Mouse (Mus musculus) midbrain, embryonic 11.5 days (tissue): ENCODE measurements around the gene Defb47. TPM values are rescaled to one million over a fixed set of nuclear protein-coding genes. Genes with fewer than 3 reads are reported as not detected.

Experiments
- ATAC-seq: fragments of 200-750 bp; cut with Nextera tagmentation; 2 replicates; pipeline ENCODE4 v1.8.0; 2017; ENCODE audit warnings: moderate TSS enrichment, moderate library complexity; ENCODE audit not compliant: low FRiP score
- DNase-seq: peaks from one replicate; pipeline ENCODE4 v3.0.0; 2015; ENCODE audit warnings: low spot score; ENCODE audit errors: missing footprints
- H3K27ac ChIP-seq: fragments of 300-500 bp; sonication (generic); 2 replicates; pipeline ENCODE4 v1.5.1; 2014; ENCODE audit warnings: low read depth, low read length
- H3K27me3 ChIP-seq: fragments of 300-500 bp; sonication (generic); 2 replicates; pipeline ENCODE4 v1.6.1; 2014; ENCODE audit warnings: mild to moderate bottlenecking, low read length, moderate library complexity, mixed read lengths; ENCODE audit not compliant: control insufficient read depth, insufficient read depth
- H3K36me3 ChIP-seq: fragments of 300-500 bp; sonication (generic); 2 replicates; pipeline ENCODE4 v1.6.1; 2014; ENCODE audit warnings: mild to moderate bottlenecking, low read length, moderate library complexity, mixed read lengths; ENCODE audit not compliant: control insufficient read depth, insufficient read depth
- H3K4me1 ChIP-seq: fragments of 300-500 bp; sonication (generic); 2 replicates; pipeline ENCODE4 v1.6.1; 2014; ENCODE audit warnings: low read length; ENCODE audit not compliant: control insufficient read depth, insufficient read depth
- H3K4me2 ChIP-seq: fragments of 300-500 bp; sonication (generic); 2 replicates; pipeline ENCODE4 v1.6.1; 2014; ENCODE audit warnings: mild to moderate bottlenecking, moderate library complexity
- H3K4me3 ChIP-seq: fragments of 300-500 bp; sonication (generic); 2 replicates; pipeline ENCODE4 v1.5.1; 2014; ENCODE audit warnings: low read depth, low read length
- H3K9ac ChIP-seq: fragments of 300-500 bp; sonication (generic); 2 replicates; pipeline ENCODE4 v1.6.1; 2014; ENCODE audit warnings: low read length
- H3K9me3 ChIP-seq: fragments of 300-500 bp; sonication (generic); 2 replicates; pipeline ENCODE4 v1.6.1; 2016; ENCODE audit warnings: low read length; ENCODE audit not compliant: control insufficient read depth
- WGBS: fragments of 180-500 bp; shearing (Covaris S2); extraction: QIAGEN DNeasy Blood & Tissue Kit; methylation state at CpG from one replicate; pipeline ENCODE4 v1.1.7; 2014; 5-methylcytosine and 5-hydroxymethylcytosine counted together
- polyA plus RNA-seq: library from polyadenylated mRNA; unstranded; fragments of >200 nt; fragmentation: Nextera tagmentation; extraction: Ambion mirVana; gene quantifications from 2 replicates; pipeline ENCODE4 v1.2.1, GENCODE M21; 2014

Gene Defb47
- polyA plus RNA-seq = not detected in 2 replicates

GRCm38 (mm10) chr14:62997777-62998176 is at the start of gene Defb47:
Gene Defb47, plus strand, starts transcription at chr14:62998077.
- Histone ChIP-seq H3K27me3 (no peaks in the 10 kb centered on the region), H3K4me3 (no peak within 1 kb of the TSS), H3K4me2 (no peak within 1 kb of the TSS), H3K36me3 (no peaks in the 10 kb centered on the region), H3K9ac (no peak within 1 kb of the TSS), H3K4me1 (no peaks in the 10 kb centered on the region), H3K27ac (no peak within 1 kb of the TSS), H3K9me3 (no peaks in the 10 kb centered on the region)
- ATAC-seq (no peak), DNase-seq (peak; percentile 26)
- 84% methylated on average over 8 of the region's 8 CpGs for WGBS

GRCm38 (mm10) chr14:62956091-62956490 is 41.8 kb upstream of the Defb47 start:
- H3K4me1 ChIP-seq = no peaks in the 10 kb centered on the region
- H3K36me3 ChIP-seq = peaks cover 4% of the 10 kb centered on the region
- DNase-seq (no peak), ATAC-seq (no peak)
- WGBS = 92% methylated on average over 9 of the region's 9 CpGs
- no peak overlapping the region for H3K27ac ChIP-seq
- no peaks in the 10 kb centered on the region for H3K9me3 ChIP-seq
- H3K27me3 ChIP-seq = no peaks in the 10 kb centered on the region
- H3K4me3 ChIP-seq = no peak overlapping the region
- H3K9ac ChIP-seq = no peak overlapping the region
- no peak overlapping the region for H3K4me2 ChIP-seq

- Histone ChIP-seq H3K9me3 (no peaks in the 10 kb centered on the region), H3K4me2 (no peak overlapping the region), H3K27ac (no peak overlapping the region), H3K4me1 (peaks cover 2% of the 10 kb centered on the region; the same call in 1 of the 2 replicates), H3K9ac (no peak overlapping the region), H3K36me3 (no peaks in the 10 kb centered on the region), H3K27me3 (no peaks in the 10 kb centered on the region), H3K4me3 (no peak overlapping the region)
- 87% methylated on average over 4 of the region's 4 CpGs for WGBS
- ATAC-seq (no peak), DNase-seq (peak; percentile 79)
Observed at GRCm38 (mm10) chr14:62963632-62964031, 34.2 kb upstream of the Defb47 start.

GRCm38 (mm10) chr14:62965342-62965741 is 32.5 kb upstream of the Defb47 start:
- WGBS = 89% methylated on average over 5 of the region's 5 CpGs
- Histone ChIP-seq H3K9me3 (no peaks in the 10 kb centered on the region), H3K4me3 (no peak overlapping the region), H3K9ac (no peak overlapping the region), H3K36me3 (no peaks in the 10 kb centered on the region), H3K27me3 (no peaks in the 10 kb centered on the region), H3K4me1 (peaks cover 2% of the 10 kb centered on the region; the same call in 1 of the 2 replicates), H3K27ac (no peak overlapping the region), H3K4me2 (no peak overlapping the region)
- ATAC-seq = peak; percentile 11; the same call in 1 of the 2 replicates
- peak; percentile 57 for DNase-seq

GRCm38 (mm10) chr14:62965811-62966520 is 31.9 kb upstream of the Defb47 start:
- Histone ChIP-seq H3K36me3 (no peaks in the 10 kb centered on the region), H3K9me3 (no peaks in the 10 kb centered on the region), H3K9ac (peak overlapping the region; percentile 18; the same call in 1 of the 2 replicates), H3K4me3 (peak overlapping the region; percentile 19; the same call in 1 of the 2 replicates), H3K4me2 (peak overlapping the region; percentile 40), H3K27ac (no peak overlapping the region), H3K4me1 (peaks cover 2% of the 10 kb centered on the region; the same call in 1 of the 2 replicates), H3K27me3 (no peaks in the 10 kb centered on the region)
- ATAC-seq (no peak), DNase-seq (peak; percentile 86)
- WGBS = 21% methylated on average over 15 of the region's 15 CpGs

- Histone ChIP-seq H3K9me3 (no peaks in the 10 kb centered on the region), H3K36me3 (no peaks in the 10 kb centered on the region), H3K4me1 (no peaks in the 10 kb centered on the region; the same call in 1 of the 2 replicates), H3K4me2 (no peak overlapping the region), H3K27me3 (no peaks in the 10 kb centered on the region), H3K9ac (no peak overlapping the region; the same call in 1 of the 2 replicates), H3K27ac (no peak overlapping the region), H3K4me3 (no peak overlapping the region)
- 15% methylated on average over 5 of the region's 5 CpGs for whole genome bisulfite sequencing
- ATAC-seq = no peak
- DNase-seq = peak; percentile 93
Observed at GRCm38 (mm10) chr14:62975046-62975445, 22.8 kb upstream of the Defb47 start.

GRCm38 (mm10) chr14:62979815-62980214 is 18.1 kb upstream of the Defb47 start:
- DNase-seq (no peak), ATAC-seq (no peak)
- Histone ChIP-seq H3K9me3 (no peaks in the 10 kb centered on the region), H3K27ac (no peak overlapping the region), H3K4me1 (no peaks in the 10 kb centered on the region; the same call in 1 of the 2 replicates), H3K4me3 (no peak overlapping the region), H3K4me2 (no peak overlapping the region), H3K27me3 (no peaks in the 10 kb centered on the region), H3K36me3 (no peaks in the 10 kb centered on the region), H3K9ac (no peak overlapping the region)
- WGBS = 78% methylated on average over 1 of the region's 1 CpGs

GRCm38 (mm10) chr14:62984410-62984809 is 13.5 kb upstream of the Defb47 start, which contains the start of gene Defb48:
Gene Defb48, minus strand, starts transcription at chr14:62984510.
- Histone ChIP-seq H3K9ac (no peak within 1 kb of the TSS), H3K4me3 (no peak within 1 kb of the TSS), H3K9me3 (peaks cover 3% of the 10 kb centered on the region; the same call in 1 of the 2 replicates), H3K36me3 (no peaks in the 10 kb centered on the region), H3K27ac (no peak within 1 kb of the TSS), H3K27me3 (no peaks in the 10 kb centered on the region), H3K4me2 (no peak within 1 kb of the TSS), H3K4me1 (no peaks in the 10 kb centered on the region)
- peak; percentile 66 for DNase-seq
- WGBS = 76% methylated on average over 1 of the region's 1 CpGs
- no peak for ATAC-seq

GRCm38 (mm10) chr14:62991271-62991670 is 6.6 kb upstream of the Defb47 start:
- Histone ChIP-seq H3K27ac (no peak overlapping the region), H3K4me2 (no peak overlapping the region), H3K9me3 (peaks cover 3% of the 10 kb centered on the region; the same call in 1 of the 2 replicates), H3K36me3 (no peaks in the 10 kb centered on the region), H3K9ac (no peak overlapping the region), H3K4me3 (no peak overlapping the region), H3K27me3 (no peaks in the 10 kb centered on the region), H3K4me1 (no peaks in the 10 kb centered on the region)
- no peak for ATAC-seq
- DNase-seq = no peak
- WGBS = 81% methylated on average over 3 of the region's 3 CpGs
